Mouse (Mus musculus) spleen, adult 12 weeks (tissue): Measurements from ENCODE around the gene Zfp346.
"Not testable (repeated sequence)": the region's sequence is repeated elsewhere in the genome, so short reads cannot be mapped to it uniquely, and the experiment has no call there.

ENCODE experiments used
- DNase-seq: peaks from one replicate; pipeline ENCODE4 v3.0.0; 2022; ENCODE audit warnings: low spot score

Gene Zfp346

GRCm38 (mm10) chr13:55105045-55105952 is at the start of gene Zfp346:
Gene Zfp346 (plus strand): TSS chr13:55105311.
- DNase-seq: peak; percentile 98

- DNase-seq: no peak
Measured at GRCm38 (mm10) chr13:55058042-55058441, 47.1 kb upstream of the Zfp346 start.

- DNase-seq: no peak
Measured at GRCm38 (mm10) chr13:55063276-55063675, 41.8 kb upstream of the Zfp346 start.

- DNase-seq: no peak
Measured at GRCm38 (mm10) chr13:55069719-55070118, 35.4 kb upstream of the Zfp346 start.

- no peak for DNase-seq
Measured at GRCm38 (mm10) chr13:55071322-55071721, 33.8 kb upstream of the Zfp346 start.

DNA sequence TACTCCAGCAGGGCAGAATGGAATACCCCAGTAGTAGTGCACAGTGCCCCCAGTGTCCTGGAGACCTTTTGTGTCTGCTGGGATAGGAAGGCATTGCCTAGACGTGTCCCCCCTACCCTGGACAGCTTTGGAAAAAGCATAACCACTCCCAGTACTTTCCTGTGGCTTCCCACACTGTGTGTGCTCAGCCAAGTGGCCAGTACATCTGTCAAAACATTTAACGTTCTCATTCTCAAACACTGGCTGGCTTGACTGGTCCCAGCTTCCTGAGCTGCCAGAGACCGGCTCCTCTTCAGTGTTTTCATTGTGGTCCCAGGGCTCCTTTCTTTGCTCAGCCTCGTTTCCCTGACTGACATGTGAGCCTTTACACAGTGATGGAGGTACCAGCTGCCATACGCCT is 29.5 kb upstream of the Zfp346 start:
- DNase-seq: no peak

GRCm38 (mm10) chr13:55092588-55092987 is 12.5 kb upstream of the Zfp346 start:
- no peak for DNase-seq

GRCm38 (mm10) chr13:55097841-55098240 is 7.3 kb upstream of the Zfp346 start:
- not testable (repeated sequence) for DNase-seq

DNA sequence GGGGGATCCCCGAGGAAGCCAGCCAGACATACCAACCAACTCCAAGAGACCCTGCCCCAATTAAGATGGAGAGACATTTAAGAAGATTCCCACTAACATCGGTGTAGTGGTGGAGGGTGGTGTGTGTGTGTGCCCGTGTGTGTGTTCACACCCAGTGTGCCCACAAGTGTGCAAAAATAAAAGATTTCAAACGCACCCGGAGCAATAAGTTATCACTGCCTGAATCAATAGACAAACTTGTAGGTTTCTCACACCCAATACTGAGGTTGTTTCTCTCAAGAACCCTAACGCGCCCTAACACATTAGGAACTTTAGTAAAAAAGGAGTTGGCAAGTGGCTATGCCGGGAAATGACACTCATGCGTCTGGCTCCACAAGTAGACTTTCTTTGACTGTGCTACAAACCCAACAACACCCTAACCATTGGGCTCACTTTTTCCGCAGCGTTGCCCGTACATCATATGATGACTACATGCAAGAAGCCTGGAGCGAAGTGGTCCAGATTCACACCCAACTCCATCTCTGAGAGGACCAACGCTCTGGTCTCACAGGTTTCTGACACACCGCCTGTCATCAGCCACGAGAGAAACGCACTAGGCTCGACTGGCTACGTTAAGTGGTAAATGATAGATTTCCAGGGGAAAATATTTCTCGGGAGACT is 5.9 kb upstream of the Zfp346 start:
- no peak for DNase-seq

- peak; percentile 71 for DNase-seq
Measured at GRCm38 (mm10) chr13:55099726-55100478, 5.2 kb upstream of the Zfp346 start, which contains the start of gene Uimc1. Gene Uimc1 (minus strand): TSS chr13:55100300.

DNA sequence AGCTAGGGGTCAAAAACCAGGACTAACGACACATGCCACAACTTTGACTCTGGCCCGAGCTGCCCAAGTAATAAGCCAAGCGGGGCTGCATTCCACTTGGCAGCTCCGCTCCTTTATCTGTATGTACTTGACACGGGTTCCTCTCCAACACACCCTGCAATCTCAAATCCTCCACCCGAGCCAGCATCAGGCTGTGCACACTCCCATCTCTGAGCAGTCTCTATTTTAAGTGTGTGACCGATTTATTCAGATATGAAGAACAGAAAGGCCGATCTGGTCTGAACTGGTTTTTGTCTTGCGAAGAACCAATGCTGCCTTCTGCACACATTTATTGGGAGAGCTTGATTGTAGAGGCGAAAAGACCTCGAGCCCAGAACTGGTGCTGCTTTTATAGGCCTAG is 3.5 kb upstream of the Zfp346 start:
- no peak for DNase-seq

DNA sequence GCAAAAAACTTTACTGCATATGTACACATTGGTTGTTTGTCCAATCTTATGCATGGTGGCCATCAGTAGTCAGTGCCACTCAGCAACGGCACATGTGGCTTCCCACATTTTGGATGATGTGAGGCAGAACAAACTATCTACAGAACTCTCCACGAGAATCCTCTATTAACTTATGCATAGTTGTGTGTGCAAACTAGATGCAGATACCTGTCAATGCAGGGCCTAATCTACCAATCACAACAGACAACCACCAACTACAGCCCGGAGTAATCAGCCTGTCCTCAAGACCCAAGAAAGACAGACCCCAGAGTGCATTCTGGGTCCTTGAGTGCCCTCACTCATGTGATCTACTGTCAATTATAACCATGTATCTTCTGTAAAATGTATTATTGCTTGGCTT is 2.7 kb upstream of the Zfp346 start:
- no peak for DNase-seq

DNA sequence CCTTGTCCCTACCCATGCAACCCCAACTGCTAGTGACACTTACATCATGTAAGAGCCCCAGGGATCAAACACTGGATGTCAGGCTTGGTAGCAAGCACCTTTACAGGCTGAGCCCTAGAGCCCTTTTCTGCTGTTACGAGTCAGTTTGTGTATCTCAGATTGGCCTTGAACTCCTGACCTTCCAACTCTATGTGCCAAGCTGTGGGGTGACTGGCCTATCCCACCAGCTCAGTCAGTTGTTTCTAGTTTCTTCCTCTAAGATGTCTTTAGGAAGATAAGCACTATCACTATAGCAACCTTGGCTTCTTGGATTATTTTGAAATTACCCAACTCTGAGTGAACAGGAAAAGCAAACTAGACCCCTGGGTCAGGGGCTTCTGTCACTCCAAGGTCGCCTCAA is 1.8 kb upstream of the Zfp346 start:
- no peak for DNase-seq

GRCm38 (mm10) chr13:55105953-55106691 is 1.0 kb downstream of the Zfp346 start:
- peak; percentile 21 for DNase-seq

GRCm38 (mm10) chr13:55107116-55107515 is 2.0 kb downstream of the Zfp346 start:
- no peak for DNase-seq

- DNase-seq: no peak
Measured at GRCm38 (mm10) chr13:55107694-55108093, 2.6 kb downstream of the Zfp346 start.

DNA sequence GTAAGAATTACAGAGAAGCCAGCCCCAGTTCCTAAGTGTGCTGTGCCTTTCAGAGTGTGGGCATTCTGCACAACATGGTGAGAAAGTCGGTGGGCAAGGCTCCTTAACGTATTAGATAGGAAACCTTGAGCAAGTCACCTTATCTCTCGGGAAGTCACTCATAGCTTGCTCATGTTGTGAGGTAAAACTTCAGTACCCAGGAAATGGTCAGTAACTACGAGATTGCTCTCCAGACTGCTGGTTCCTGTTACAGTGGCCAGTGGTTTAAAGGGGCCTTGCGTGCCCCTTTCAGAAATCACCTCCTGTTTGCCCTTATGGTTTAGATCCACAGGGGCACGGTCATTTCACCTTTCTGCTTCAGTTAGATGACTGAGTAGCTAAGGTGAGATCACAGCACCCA is 9.3 kb downstream of the Zfp346 start:
- DNase-seq: no peak

DNA sequence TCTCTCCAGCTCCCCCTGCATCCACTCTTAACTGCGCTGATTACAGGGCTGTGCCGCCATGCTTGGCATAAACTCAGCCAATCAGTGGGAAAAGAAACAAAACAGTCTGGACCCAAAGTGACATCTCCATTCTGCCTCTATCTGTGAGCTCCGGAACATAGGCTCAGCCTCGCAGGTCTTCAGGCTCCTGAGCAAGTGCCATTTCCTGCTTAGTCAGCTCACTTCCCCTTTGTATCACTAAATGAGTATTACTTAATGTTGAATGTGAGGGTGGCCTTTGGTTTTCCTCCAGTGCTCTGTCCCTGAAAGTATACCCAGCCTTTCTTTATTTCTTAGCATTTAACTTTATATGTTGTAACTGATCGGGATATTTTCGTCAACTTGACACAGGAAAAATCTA is 19.8 kb downstream of the Zfp346 start:
- DNase-seq: no peak

DNA sequence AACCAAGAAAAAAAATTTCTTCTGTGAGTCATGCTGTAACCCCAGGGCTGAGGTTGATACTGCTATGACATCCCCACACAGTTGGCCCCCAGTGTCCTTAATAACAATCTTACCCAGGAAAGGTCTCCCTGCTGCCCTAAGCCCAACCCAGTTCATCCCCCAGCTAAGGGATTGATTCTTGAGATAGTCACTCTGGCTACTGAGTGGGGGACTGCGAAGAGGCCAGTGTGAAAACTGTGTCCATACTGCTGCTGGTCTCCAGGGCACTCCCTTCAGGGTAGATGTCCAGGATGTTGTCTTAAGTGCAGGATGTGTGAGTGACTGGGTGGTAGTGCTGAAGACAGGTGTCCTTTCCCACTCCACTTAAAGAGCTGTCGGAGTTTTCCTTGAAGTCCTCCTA is 28.3 kb downstream of the Zfp346 start, which contains the start of gene Gm17617:
Gm17617 (minus strand) TSS at position 101 of the 400 bp plus-strand sequence.
- no peak for DNase-seq

GRCm38 (mm10) chr13:55135382-55135781 is 30.3 kb downstream of the Zfp346 start:
- no peak for DNase-seq

DNA sequence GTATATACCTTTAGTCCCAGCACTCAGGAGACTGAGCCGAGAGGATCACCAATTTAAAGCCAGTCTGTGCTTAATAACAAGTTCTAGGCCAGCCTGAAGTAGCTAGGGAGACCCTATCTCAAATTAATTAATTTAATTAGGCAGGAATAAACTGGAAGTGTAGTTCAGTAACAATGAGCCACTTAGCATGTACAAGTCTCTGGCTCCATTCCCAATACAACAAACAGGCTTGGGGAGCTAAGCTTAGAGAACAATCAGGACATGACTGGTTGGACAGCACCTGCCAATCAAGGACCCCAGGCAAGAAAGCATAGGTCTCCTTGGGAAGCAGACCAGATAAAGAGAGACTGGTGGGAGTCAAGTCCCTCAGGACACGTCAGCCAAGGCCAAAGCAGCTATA is 35.2 kb downstream of the Zfp346 start:
- DNase-seq: no peak
